Mouse (Mus musculus) embryonic facial prominence, embryonic 13.5 days (tissue): ENCODE data around the gene Chga. TPM values are rescaled to one million over a fixed set of nuclear protein-coding genes. Genes with fewer than 3 reads are reported as not detected.

Experiments used
- ATAC-seq: fragments of 200-750 bp; cut with Nextera tagmentation; 2 replicates; pipeline ENCODE4 v1.8.0; 2017; ENCODE audit warnings: low read depth; ENCODE audit not compliant: insufficient number of reproducible peaks, insufficient read depth, low FRiP score, low TSS enrichment
- H3K27ac ChIP-seq: fragments of 300-500 bp; sonication (generic); 2 replicates; pipeline ENCODE4 v1.5.1; 2015; ENCODE audit warnings: moderate library complexity, mild to moderate bottlenecking, inconsistent platforms
- H3K27me3 ChIP-seq: fragments of 300-500 bp; sonication (generic); 2 replicates; pipeline ENCODE4 v1.6.1; 2015; ENCODE audit warnings: mild to moderate bottlenecking, inconsistent platforms
- H3K36me3 ChIP-seq: fragments of 300-500 bp; sonication (generic); 2 replicates; pipeline ENCODE4 v1.6.1; 2015; ENCODE audit warnings: mild to moderate bottlenecking, inconsistent platforms
- H3K4me1 ChIP-seq: fragments of 300-500 bp; sonication (generic); 2 replicates; pipeline ENCODE4 v1.6.1; 2015; ENCODE audit warnings: inconsistent platforms
- H3K4me2 ChIP-seq: fragments of 300-500 bp; sonication (generic); 2 replicates; pipeline ENCODE4 v1.6.1; 2015; ENCODE audit warnings: moderate library complexity, mild to moderate bottlenecking, inconsistent platforms
- H3K4me3 ChIP-seq: fragments of 300-500 bp; sonication (generic); 2 replicates; pipeline ENCODE4 v1.5.1; 2015; ENCODE audit warnings: mild to moderate bottlenecking, inconsistent platforms
- H3K9ac ChIP-seq: fragments of 300-500 bp; sonication (generic); 2 replicates; pipeline ENCODE4 v1.6.1; 2015; ENCODE audit warnings: mild to moderate bottlenecking, inconsistent platforms
- H3K9me3 ChIP-seq: fragments of 300-500 bp; sonication (generic); 2 replicates; pipeline ENCODE4 v1.6.1; 2016; ENCODE audit warnings: inconsistent platforms
- WGBS: fragments of 180-500 bp; shearing (Covaris S2); methylation state at CpG from one replicate; pipeline ENCODE4 v1.1.7; 2015; ENCODE audit warnings: mixed read lengths; 5-methylcytosine and 5-hydroxymethylcytosine counted together
- polyA plus RNA-seq: library from polyadenylated mRNA; unstranded; fragments of >200 nt; fragmentation: Nextera tagmentation; extraction: Ambion mirVana; gene quantifications from 2 replicates; pipeline ENCODE4 v1.2.1, GENCODE M21; 2015

Chga gene
- polyA plus RNA-seq, 1 experiment from 2014 or later, result 3.4 TPM

GRCm38 (mm10) chr12:102582441-102582840, 27.7 kb downstream of the Chga start:
- ATAC-seq, result no peak
- Histone ChIP-seq H3K36me3 (peaks cover 23% of the 10 kb centered on the region), H3K4me3 (no peak overlapping the region), H3K27ac (no peak overlapping the region), H3K4me2 (no peak overlapping the region), H3K9me3 (no peaks in the 10 kb centered on the region), H3K4me1 (0 out of 2 replicates have a peak, but pooled peaks cover 6% of the 10 kb centered on the region), H3K27me3 (no peaks in the 10 kb centered on the region), H3K9ac (no peak overlapping the region)
- WGBS, result 58% methylated on average over 11 of the region's 11 CpGs

- Histone ChIP-seq H3K4me3 (no peak overlapping the region), H3K9me3 (no peaks in the 10 kb centered on the region), H3K27me3 (no peaks in the 10 kb centered on the region), H3K4me2 (no peak overlapping the region), H3K9ac (no peak overlapping the region), H3K27ac (no peak overlapping the region), H3K4me1 (0 out of 2 replicates have a peak, but pooled peaks cover 6% of the 10 kb centered on the region), H3K36me3 (peaks cover 16% of the 10 kb centered on the region; the same call in 1 of the 2 replicates)
- 85% methylated on average over 3 of the region's 3 CpGs for WGBS
- ATAC-seq, result no peak
Measured at GRCm38 (mm10) chr12:102585390-102585789, 30.6 kb downstream of the Chga start.

GRCm38 (mm10) chr12:102586286-102586881, 31.6 kb downstream of the Chga start:
- no peaks in the 10 kb centered on the region for H3K27me3 ChIP-seq
- H3K9me3 ChIP-seq, result no peaks in the 10 kb centered on the region
- H3K4me3 ChIP-seq, result no peak overlapping the region
- peaks cover 16% of the 10 kb centered on the region; the same call in 1 of the 2 replicates for H3K36me3 ChIP-seq
- H3K27ac ChIP-seq, result no peak overlapping the region
- H3K9ac ChIP-seq, result no peak overlapping the region
- no peak overlapping the region for H3K4me2 ChIP-seq
- no peak for ATAC-seq
- H3K4me1 ChIP-seq, result 0 out of 2 replicates have a peak, but pooled peaks cover 6% of the 10 kb centered on the region
- WGBS, result 77% methylated on average over 9 of the region's 9 CpGs

GRCm38 (mm10) chr12:102587106-102587505, 32.3 kb downstream of the Chga start:
- Histone ChIP-seq H3K27me3 (no peaks in the 10 kb centered on the region), H3K36me3 (peaks cover 16% of the 10 kb centered on the region; the same call in 1 of the 2 replicates), H3K4me3 (no peak overlapping the region), H3K9ac (no peak overlapping the region), H3K27ac (no peak overlapping the region), H3K4me2 (no peak overlapping the region), H3K4me1 (0 out of 2 replicates have a peak, but pooled peaks cover 6% of the 10 kb centered on the region), H3K9me3 (no peaks in the 10 kb centered on the region)
- WGBS, result 89% methylated on average over 8 of the region's 8 CpGs
- ATAC-seq, result no peak

- no peak overlapping the region for H3K27ac ChIP-seq
- H3K27me3 ChIP-seq, result no peaks in the 10 kb centered on the region
- 88% methylated on average over 17 of the region's 17 CpGs for WGBS
- no peak overlapping the region for H3K9ac ChIP-seq
- peaks cover 18% of the 10 kb centered on the region for H3K4me1 ChIP-seq
- no peak overlapping the region for H3K4me2 ChIP-seq
- no peak for ATAC-seq
- H3K9me3 ChIP-seq, result no peaks in the 10 kb centered on the region
- peaks cover 5% of the 10 kb centered on the region; the same call in 1 of the 2 replicates for H3K36me3 ChIP-seq
- H3K4me3 ChIP-seq, result no peak overlapping the region
Measured at GRCm38 (mm10) chr12:102590711-102591360, 36.1 kb downstream of the Chga start.

- 44% methylated on average over 9 of the region's 9 CpGs for WGBS
- peaks cover 5% of the 10 kb centered on the region; the same call in 1 of the 2 replicates for H3K9me3 ChIP-seq
- H3K4me3 ChIP-seq, result no peak overlapping the region
- H3K9ac ChIP-seq, result no peak overlapping the region
- no peak for ATAC-seq
- peaks cover 4% of the 10 kb centered on the region; the same call in 1 of the 2 replicates for H3K36me3 ChIP-seq
- H3K27ac ChIP-seq, result no peak overlapping the region
- peaks cover 18% of the 10 kb centered on the region for H3K4me1 ChIP-seq
- no peaks in the 10 kb centered on the region for H3K27me3 ChIP-seq
- H3K4me2 ChIP-seq, result no peak overlapping the region
Measured at GRCm38 (mm10) chr12:102593699-102594098, 38.9 kb downstream of the Chga start.

GRCm38 (mm10) chr12:102594627-102595026, 39.9 kb downstream of the Chga start:
- H3K4me3 ChIP-seq, result no peak overlapping the region
- no peak overlapping the region for H3K27ac ChIP-seq
- no peak overlapping the region for H3K4me2 ChIP-seq
- peaks cover 5% of the 10 kb centered on the region; the same call in 1 of the 2 replicates for H3K9me3 ChIP-seq
- no peaks in the 10 kb centered on the region for H3K27me3 ChIP-seq
- ATAC-seq, result no peak
- H3K9ac ChIP-seq, result no peak overlapping the region
- peaks cover 4% of the 10 kb centered on the region; the same call in 1 of the 2 replicates for H3K36me3 ChIP-seq
- H3K4me1 ChIP-seq, result peaks cover 21% of the 10 kb centered on the region
- 65% methylated on average over 9 of the region's 9 CpGs for WGBS

GRCm38 (mm10) chr12:102596410-102596809, 41.6 kb downstream of the Chga start:
- H3K27me3 ChIP-seq, result no peaks in the 10 kb centered on the region
- ATAC-seq, result no peak

GRCm38 (mm10) chr12:102597466-102597865, 42.7 kb downstream of the Chga start:
- H3K9ac ChIP-seq, result no peak overlapping the region
- peaks cover 5% of the 10 kb centered on the region; the same call in 1 of the 2 replicates for H3K9me3 ChIP-seq
- no peaks in the 10 kb centered on the region for H3K27me3 ChIP-seq
- H3K4me3 ChIP-seq, result no peak overlapping the region
- no peak for ATAC-seq
- H3K4me2 ChIP-seq, result no peak overlapping the region
- H3K27ac ChIP-seq, result 0 out of 2 replicates have a peak overlapping the region, but pooled peaks have one; percentile 13
- H3K4me1 ChIP-seq, result peaks cover 49% of the 10 kb centered on the region
- WGBS, result 63% methylated on average over 4 of the region's 4 CpGs
- peaks cover 4% of the 10 kb centered on the region; the same call in 1 of the 2 replicates for H3K36me3 ChIP-seq

More at GRCm38 (mm10) chr12:102596410-102596809, 41.6 kb downstream of the Chga start:
- WGBS, result 76% methylated on average over 7 of the region's 7 CpGs
- Histone ChIP-seq H3K4me1 (peaks cover 39% of the 10 kb centered on the region), H3K36me3 (peaks cover 4% of the 10 kb centered on the region; the same call in 1 of the 2 replicates), H3K9ac (no peak overlapping the region), H3K4me2 (no peak overlapping the region), H3K9me3 (peaks cover 5% of the 10 kb centered on the region; the same call in 1 of the 2 replicates), H3K4me3 (no peak overlapping the region), H3K27ac (no peak overlapping the region)

- Histone ChIP-seq H3K4me3 (no peak overlapping the region), H3K27me3 (no peaks in the 10 kb centered on the region), H3K9ac (no peak overlapping the region), H3K4me2 (no peak overlapping the region), H3K9me3 (peaks cover 5% of the 10 kb centered on the region; the same call in 1 of the 2 replicates), H3K36me3 (peaks cover 4% of the 10 kb centered on the region; the same call in 1 of the 2 replicates), H3K27ac (no peak overlapping the region), H3K4me1 (peaks cover 49% of the 10 kb centered on the region)
- WGBS, result 96% methylated on average over 3 of the region's 3 CpGs
- no peak for ATAC-seq
Measured at GRCm38 (mm10) chr12:102598535-102598934, 43.8 kb downstream of the Chga start.

GRCm38 (mm10) chr12:102599801-102600200, 45.0 kb downstream of the Chga start:
- 60% methylated on average over 7 of the region's 7 CpGs for WGBS
- peaks cover 11% of the 10 kb centered on the region for H3K36me3 ChIP-seq
- no peak overlapping the region for H3K4me2 ChIP-seq
- peaks cover 36% of the 10 kb centered on the region for H3K4me1 ChIP-seq
- no peaks in the 10 kb centered on the region for H3K27me3 ChIP-seq
- 0 out of 2 replicates have a peak overlapping the region, but pooled peaks have one; percentile 11 for H3K9ac ChIP-seq
- no peak for ATAC-seq
- no peak overlapping the region for H3K4me3 ChIP-seq
- H3K9me3 ChIP-seq, result peaks cover 5% of the 10 kb centered on the region; the same call in 1 of the 2 replicates
- no peak overlapping the region for H3K27ac ChIP-seq
